Mouse (Mus musculus): ENCODE data around the gene Ptpa.

DNA sequence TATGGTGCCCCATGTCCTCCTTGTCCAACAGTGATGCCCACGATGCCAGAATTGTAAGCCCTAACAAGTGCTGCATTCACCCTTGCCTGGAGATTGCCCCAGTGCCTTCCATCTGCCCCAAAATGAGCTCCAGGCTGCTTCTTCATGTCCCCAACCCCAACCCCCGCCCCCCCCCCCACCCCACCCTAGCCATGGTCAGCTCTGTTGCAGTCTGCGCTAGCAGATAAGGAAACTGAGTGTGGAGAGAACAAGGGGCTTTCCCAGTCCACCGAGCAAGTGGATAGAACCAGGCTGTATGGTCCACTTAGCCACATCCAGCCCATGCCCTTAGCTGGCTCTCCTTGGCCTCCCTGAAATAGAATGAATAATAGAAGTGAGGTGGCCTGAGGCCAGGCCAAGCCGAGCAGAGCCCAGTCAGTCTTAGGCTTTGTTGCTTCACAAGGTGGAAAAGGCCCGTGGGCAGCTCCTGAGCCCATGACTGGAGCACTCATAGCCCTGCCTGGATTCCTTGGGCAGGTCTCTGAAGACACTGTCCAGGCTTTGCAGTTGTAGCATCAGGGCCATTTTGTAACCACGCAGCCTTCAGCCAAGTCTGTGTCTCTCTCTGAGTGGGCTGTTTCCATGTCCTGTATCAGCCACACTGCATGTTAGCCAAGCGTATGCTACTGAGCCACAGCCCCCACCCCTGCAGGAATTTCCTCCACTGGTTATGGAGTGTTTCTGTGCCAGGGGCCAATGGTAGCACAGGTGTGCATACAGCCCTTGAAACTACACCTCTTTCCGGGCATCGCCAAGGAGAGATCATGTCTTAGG lies 35.1 kb upstream of the Ptpa start:
- no peak for TF ChIP-seq CTCF (IDR thresholded peaks at IDR 0.05; ENCODE audit: low read depth)
- TF ChIP-seq EP300 (IDR thresholded peaks at IDR 0.05; ENCODE audit: low read depth), result no peak

All from heart, postnatal 0 days (tissue).